Mouse (Mus musculus): ENCODE results near the gene Xlr5b.
"Not testable (repeated sequence)": the region's sequence is repeated elsewhere in the genome, so short reads cannot be mapped to it uniquely, and the experiment has no call there.

Xlr5b gene

GRCm38 (mm10) chrX:73148496-73148895 is at the start of gene Xlr5b:
Gene Xlr5b (plus strand): TSS chrX:73148796.
- DNase-seq (ENCODE audit: low spot score) = not testable (repeated sequence)

GRCm38 (mm10) chrX:73116747-73117146 is 31.8 kb upstream of the Xlr5b start, which contains the start of gene Gm14685:
Gene Gm14685 (plus strand): TSS chrX:73117047.
- not testable (repeated sequence) for DNase-seq (ENCODE audit: low spot score)

GRCm38 (mm10) chrX:73122859-73123829 is 25.5 kb upstream of the Xlr5b start:
- not testable (repeated sequence) for DNase-seq (ENCODE audit: low spot score)

- DNase-seq (ENCODE audit: low spot score) = not testable (repeated sequence)
Observed at GRCm38 (mm10) chrX:73143218-73143618, 5.4 kb upstream of the Xlr5b start.

GRCm38 (mm10) chrX:73149350-73149749 is 754 bp downstream of the Xlr5b start, which contains the start of gene DXBay18:
Gene DXBay18 (minus strand): TSS chrX:73149450.
- not testable (repeated sequence) for DNase-seq (ENCODE audit: low spot score)

- DNase-seq (ENCODE audit: low spot score) = not testable (repeated sequence)
Observed at GRCm38 (mm10) chrX:73176889-73177288, 28.3 kb downstream of the Xlr5b start, which contains the start of gene Spin2d. Gene Spin2d (minus strand): TSS chrX:73176989.

GRCm38 (mm10) chrX:73191934-73192333 is 43.3 kb downstream of the Xlr5b start, which contains the start of gene Xlr3b:
Gene Xlr3b (plus strand): TSS chrX:73192207.
- DNase-seq (ENCODE audit: low spot score) = not testable (repeated sequence)

Data from ovary, postnatal 10 days (tissue).